Mouse (Mus musculus): ENCODE data around the gene Olfr457.
"Not testable (repeated sequence)": the region's sequence is repeated elsewhere in the genome, so short reads cannot be mapped to it uniquely, and the experiment has no call there.

The Olfr457 gene

DNA sequence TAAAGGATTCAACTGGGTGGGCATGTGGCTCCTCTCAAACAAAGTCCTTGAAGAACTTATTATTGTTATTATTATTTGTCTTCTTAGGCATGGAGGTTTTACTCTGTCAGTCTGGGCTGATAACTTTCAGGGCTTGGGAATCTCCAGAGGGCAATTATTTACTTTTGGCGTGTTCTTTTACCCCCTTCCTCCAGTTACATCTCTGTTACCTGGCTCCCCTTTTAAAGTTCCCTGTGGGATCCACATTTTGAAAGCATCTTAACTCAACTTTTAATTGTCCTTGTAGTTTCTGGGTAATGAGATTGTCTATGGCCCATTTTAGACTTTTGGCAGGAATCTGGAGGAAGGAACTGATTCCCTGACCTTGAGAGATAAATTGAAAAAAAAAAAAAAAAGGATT, at the start of gene Olfr457:
Gene Olfr457 (minus strand): TSS at position 101 of the 400 bp plus-strand sequence.
- no peak for DNase-seq (ENCODE audit: low spot score)

DNA sequence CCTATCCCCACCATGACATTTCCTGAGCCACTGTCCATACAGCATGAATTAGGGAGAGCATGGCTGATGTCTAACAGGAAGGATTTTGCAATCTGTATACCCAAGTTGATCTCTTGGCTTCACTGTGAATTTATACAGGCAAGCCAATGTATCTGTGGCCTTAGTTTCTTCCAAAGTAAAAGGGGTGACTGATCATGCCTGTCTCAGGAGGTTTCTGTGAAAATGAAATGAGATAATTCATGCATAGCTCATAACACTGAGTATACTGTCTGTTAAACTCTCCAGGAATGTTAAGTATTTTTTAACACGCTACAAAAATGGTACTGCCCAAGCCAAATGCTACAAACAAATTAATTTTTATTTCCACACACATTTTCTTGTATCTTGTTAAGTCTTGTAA, 37.3 kb upstream of the Olfr457 start:
- DNase-seq (ENCODE audit: low spot score): no peak

DNA sequence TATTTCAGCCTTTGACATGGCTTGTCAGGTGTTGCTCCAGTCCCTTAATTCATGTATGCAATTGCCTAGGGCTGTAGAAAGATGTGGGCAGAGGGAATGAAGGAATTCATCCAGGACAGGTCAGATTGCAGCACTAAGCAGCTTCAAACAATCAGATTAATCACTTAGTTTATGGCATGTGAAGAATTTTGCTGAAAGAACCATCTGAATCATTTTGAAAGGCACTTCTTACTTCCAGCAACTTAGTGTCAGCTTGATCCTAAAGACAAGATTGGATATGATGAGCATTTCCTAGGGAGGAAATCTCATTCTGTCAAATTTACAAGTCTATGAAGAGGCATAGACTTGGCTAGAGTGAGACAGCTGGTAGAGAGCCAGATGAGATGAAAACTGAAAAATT, 33.2 kb upstream of the Olfr457 start:
- no peak for DNase-seq (ENCODE audit: low spot score)

DNA sequence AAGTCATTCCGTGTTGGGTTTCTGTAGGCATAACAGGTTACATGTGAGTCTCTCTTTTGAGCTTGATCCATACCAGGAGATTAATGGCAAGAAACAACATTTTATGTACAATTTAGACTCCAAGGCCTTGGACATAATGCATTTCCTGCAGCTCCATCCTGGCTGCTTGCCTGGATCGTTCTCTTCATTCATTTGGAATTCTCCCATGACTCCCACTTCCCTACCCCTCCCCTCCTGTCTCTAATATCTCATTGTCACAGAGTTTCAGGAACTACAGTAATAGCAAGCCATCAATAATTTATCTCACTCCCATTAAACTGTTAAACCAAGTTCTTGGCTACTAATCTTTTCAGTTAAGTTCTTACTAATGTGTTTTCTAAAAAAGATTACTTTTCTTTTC, 27.3 kb upstream of the Olfr457 start:
- DNase-seq (ENCODE audit: low spot score): no peak

DNA sequence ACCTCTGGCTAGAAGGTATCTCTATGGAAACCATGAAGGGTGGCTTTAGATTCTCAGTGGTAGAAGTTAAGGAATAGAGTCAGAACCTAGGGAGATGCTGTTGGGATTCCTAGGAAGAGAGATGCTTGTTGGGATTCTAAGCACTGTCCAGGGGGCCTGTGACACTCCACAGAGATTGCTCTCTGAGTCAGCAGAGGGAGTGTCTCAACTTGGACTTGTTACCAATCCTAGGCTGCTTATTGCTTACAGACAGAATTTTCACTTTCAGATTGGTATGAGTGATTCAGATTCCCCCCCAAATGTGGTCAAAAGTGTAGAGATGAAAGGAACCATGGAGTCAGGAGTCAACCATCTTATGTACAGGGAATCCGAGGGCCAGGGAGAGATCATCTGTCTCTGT, 13.6 kb upstream of the Olfr457 start:
- no peak for DNase-seq (ENCODE audit: low spot score)

DNA sequence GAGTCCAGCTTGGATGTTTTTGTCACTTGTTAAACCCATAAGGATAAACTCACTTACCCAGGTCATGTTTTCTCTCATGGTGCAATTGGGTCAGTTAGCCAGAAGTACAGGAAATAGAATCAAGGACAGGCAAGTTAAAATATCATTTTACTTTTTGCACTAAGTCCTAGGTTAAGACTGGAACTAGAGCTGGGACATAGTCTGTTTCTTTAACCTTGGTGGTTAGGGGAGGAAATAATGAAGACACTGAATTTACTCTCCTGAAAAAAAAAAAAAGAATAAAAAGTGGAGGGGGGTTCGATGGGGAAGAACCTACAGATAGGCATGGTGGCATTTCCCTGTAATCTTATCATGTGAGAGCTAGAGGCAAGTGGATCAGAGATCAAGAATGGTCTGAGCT, 11.0 kb upstream of the Olfr457 start, which contains the start of gene Olfr456:
Gene Olfr456 (minus strand): TSS at position 101 of the 400 bp plus-strand sequence.
- DNase-seq (ENCODE audit: low spot score): no peak

DNA sequence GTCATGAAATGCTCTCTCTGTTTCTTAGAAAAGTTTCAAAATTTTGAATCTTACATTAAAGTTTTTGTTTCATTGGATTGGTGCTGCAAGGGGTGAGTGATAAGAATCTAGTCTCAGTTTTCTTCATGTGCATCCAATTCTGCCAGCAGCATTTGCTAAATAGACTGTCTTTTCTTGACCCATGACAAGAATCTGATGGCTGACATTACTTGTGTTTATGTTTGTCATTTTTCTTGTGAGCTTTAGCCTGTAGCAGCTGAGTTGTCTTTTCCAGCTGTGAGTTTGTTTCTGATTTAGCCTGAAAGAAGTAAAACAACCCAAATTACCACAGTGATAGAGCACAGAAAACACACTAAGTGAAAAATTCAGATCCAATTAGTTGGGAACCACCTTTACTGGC, 8.5 kb upstream of the Olfr457 start:
- DNase-seq (ENCODE audit: low spot score): no peak

DNA sequence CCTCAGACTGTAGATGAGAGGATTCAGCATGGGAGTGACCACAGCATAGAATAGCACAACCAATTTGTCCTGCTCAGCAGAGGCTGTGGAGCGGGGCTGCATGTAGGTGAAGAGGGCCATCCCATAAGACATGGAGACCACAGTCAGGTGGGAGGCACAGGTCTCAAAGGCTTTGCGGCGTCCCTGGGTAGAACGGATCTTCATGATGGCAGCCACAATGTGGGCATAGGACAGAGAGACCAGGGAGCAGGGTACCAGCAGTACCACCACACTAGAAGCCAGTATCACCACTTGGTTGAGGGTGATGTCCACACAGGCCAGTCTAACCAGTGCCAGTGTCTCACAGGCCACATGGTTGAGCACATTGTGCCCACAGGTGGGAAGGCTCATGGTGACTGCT, 4.8 kb downstream of the Olfr457 start:
- not testable (repeated sequence) for DNase-seq (ENCODE audit: low spot score)

DNA sequence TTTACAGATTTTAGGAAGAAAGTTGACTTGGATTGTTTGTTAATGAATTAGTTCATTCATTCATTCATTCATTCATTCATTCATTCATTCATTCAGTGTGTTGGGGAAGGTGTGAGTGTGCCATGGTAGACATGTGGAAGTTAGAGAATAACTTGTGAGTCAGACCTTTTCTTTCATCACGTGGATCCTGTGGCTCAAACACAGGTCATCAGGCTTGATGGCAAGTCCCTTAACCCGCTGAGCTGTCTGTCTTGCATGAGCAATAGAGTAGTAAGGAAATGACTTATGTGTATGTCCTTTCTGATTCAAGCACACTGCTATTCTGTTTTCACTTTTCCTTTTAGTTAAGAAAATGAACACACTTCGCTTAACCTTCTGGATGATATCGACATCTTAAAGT, 5.6 kb downstream of the Olfr457 start:
- DNase-seq (ENCODE audit: low spot score): no peak

DNA sequence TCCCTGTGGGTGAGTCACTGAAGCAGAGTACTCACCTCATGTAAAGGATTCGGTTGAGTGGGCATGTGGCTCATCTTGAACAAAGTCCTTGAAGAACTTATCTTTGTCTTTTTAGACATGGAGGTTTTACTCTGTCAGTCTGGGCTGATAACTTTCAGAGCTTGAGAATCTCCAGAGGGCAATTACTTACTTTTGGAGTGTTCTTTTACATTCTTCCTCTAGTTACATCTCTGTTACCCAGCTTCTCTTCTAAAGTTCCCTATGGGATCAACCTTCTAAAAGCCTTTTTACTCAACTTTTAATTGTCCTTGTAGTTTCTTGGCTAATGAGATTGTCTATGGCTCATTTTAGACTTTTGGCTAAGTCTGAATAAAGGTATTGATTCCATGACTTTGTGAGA, 11.0 kb downstream of the Olfr457 start, which contains the start of gene Olfr458:
Gene Olfr458 (minus strand): TSS at position 101 of the 400 bp plus-strand sequence.
- DNase-seq (ENCODE audit: low spot score): no peak

DNA sequence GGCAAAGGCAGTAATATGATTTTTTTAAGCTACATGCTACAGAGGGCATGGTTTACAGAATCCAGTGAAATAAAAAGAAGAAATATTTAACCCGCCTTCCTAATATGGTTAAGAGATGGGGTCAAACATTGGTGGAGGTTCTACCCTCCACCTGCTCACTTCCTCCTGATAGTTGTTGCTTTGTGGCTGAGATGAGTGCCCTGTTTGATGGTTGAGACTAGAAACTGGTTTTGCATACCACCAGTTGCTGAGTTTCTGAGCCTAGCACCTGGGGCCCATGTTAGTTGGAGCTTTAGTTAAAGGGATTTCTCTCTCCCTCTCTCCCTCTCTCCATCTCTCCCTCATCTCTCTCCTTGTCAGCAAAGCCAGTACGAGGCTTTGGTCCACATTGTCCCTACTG, 28.8 kb downstream of the Olfr457 start:
- no peak for DNase-seq (ENCODE audit: low spot score)

DNA sequence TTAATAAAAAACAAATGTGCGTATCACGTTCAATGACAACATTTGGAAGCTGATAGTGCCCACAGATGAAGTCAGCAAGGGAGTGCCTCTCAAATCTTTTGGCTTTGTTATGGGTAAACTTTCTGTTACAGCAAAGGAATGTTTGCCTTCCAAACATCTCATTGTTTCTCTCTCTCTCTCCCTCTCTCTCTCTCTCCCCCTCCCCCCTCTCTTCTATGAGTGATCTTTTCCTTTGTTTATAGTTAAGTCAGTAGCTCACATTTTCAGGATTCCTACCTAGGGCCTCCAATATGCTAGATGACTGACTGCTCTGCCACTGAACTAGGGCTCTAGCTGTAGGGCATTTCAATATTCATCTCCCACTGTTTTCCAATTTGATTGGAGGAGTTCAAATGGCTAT, 31.6 kb downstream of the Olfr457 start:
- DNase-seq (ENCODE audit: low spot score): no peak

DNA sequence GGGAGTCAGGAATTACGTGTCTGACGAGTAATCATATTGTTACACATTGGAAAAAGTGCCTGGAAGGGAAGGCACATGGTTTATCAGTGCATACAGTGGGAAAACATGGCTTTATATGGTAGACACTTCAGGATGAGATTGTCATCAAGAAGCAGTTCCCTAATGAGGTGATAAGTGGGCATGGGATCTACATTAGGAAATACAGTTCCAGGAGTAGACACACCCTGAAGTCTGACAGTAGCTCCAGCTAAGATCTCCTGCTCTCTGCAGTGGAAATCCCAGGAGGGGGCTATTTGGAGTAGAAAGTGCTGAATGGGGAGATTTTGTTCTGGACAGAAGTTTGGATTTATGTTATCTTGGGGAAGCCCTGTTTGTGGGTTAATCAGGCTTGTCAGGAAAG, 34.7 kb downstream of the Olfr457 start:
- DNase-seq (ENCODE audit: low spot score): no peak

DNA sequence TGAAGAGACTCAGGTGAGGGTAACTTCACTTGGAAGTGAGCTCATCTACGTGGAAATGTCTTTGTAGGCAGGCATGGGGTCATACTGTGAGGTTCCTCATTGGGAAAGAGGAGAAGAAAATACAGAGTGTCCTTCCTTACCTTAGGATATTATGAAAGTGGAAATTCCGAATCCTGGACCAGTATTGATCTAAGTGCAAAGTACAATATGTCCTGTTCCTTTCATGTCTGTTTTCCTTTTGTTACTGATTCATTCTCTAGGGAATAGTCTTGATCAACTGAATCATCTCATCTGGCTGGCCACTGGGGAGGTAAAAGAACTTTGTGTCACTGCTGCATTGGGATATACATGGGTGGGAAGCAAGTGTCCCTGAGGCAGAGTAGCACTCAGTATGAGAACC, 40.6 kb downstream of the Olfr457 start:
- no peak for DNase-seq (ENCODE audit: low spot score)

DNA sequence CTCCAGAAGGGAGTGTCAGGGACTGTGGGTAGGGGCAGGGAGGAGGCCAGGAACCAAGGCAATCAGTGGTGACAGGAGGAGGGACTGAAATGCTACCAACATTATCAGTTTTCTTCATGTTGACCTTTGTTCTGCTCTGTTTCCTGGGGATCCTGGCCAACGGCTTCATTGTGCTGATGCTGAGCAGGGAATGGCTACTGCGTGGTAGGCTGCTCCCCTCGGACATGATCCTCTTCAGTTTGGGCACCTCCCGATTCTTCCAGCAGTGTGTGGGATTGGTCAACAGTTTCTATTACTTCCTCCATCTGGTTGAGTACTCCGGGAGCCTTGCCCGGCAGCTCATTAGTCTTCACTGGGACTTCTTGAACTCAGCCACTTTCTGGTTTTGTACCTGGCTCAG, 41.7 kb downstream of the Olfr457 start, which contains the start of gene Tas2r126:
Gene Tas2r126 (plus strand): TSS at position 90 of the 400 bp plus-strand sequence.
- no peak for DNase-seq (ENCODE audit: low spot score)

DNA sequence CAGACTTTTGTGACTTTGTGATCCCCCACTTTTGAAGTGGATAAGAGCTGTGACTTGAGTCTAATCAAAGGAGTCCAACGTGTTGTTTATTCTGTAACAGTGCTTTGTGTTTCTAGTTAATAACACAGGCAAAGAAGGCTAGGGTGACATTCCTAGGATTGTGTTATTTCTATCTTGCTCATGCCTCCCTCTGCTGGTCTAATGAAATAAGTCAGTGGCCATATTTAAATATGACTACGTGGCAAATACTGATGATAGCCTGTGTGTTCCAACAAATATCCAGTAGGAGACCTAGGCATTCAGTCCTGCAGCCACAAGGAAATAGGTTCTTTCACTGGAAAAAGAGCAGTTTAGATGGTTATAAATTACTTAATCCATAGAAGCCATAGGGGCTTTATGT, 42.6 kb downstream of the Olfr457 start:
- DNase-seq (ENCODE audit: low spot score): no peak

DNA sequence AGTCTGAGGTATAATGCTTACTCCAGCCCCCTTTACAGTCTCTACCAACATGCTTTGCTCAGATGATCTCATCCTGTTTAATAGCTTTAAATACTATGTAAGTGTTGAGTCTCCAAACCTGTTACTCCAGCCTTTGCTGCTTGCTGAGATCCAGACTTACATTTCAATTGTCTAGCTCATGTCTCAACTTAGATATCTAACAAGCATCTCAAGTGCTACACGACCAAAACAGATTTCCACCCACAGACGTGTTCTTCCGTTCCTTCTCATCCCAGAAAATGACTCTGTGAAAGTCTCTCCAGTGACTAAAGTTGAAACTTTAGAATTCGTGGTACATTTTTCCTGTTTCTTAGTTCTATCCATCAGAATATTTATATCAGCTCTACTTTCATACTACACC, 49.8 kb downstream of the Olfr457 start:
- no peak for DNase-seq (ENCODE audit: low spot score)

DNA sequence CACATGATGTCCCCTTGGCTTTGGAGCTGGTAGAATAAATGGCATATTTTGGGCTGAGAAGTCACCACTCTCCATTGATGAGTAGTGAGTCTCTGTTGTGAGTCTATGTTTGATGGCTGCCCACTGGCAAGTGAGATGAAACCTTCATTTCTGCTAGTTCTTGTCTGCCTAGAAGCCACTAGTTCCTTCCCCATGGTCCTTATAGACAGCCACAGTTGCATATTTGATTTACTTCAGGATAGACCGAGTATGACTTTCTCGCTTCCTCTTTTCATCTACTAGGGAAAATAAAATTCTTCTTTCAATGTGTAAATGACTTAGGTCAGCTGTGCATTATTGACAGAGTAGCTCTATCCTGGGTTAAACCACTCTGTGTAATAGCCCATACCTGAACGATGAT, 51.7 kb downstream of the Olfr457 start:
- DNase-seq (ENCODE audit: low spot score): no peak

DNA sequence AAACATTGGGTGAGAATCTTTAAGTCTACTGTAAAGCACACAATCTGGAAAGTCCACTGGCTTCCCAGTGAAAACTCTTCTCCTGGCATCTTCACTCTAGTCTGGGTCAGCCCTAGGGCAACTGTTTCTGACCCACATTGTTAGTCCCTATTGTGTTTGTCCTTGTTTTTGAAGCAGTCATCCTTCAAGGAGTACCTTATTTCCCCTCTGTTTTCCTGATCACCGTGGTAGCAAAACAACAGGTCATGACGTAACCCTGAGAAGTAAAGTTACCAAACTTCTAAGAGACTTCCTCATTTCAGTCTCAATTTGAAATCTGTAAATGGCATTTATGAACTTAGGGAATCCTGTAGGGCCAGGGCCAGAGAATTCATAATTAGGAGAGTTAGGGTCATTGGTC, 54.7 kb downstream of the Olfr457 start:
- peak; percentile 4 for DNase-seq (ENCODE audit: low spot score)

DNA sequence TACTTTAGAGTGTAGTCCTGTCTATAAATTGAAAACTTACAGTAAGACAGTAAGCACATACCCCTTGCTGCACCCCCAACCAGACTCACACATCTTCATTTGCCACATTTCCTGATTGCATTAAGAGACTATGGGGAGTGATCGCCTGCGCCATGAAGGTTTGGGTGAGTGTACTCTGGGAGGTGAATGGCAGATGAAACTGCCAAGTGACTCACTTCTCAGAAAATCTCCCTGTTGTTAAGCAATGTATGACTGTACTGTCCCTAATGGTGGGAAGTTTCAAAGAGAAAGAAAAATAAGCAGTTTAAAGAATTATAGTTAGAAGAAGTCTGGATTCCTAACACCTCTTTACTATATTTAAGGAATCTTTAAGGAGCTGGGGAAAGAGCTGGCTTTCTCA, 56.7 kb downstream of the Olfr457 start:
- DNase-seq (ENCODE audit: low spot score): no peak

Measured in T-cell, adult 2 months (primary cell).